Mouse (Mus musculus) kidney, embryonic 14.5 days (tissue): ENCODE measurements around the gene Csf2. TPM values are rescaled to one million over a fixed set of nuclear protein-coding genes. Genes with fewer than 3 reads are reported as not detected.

ENCODE experiments used
- ATAC-seq: fragments of 200-750 bp; cut with Nextera tagmentation; 2 replicates; pipeline ENCODE4 v1.8.0; 2017; ENCODE audit warnings: moderate number of reproducible peaks, mild to moderate bottlenecking, moderate TSS enrichment, moderate library complexity; ENCODE audit not compliant: low FRiP score, low TSS enrichment
- H3K27ac ChIP-seq: fragments of 300-500 bp; sonication (generic); 2 replicates; pipeline ENCODE4 v1.5.1; 2014; ENCODE audit warnings: low read depth, mild to moderate bottlenecking, low read length, moderate library complexity, mixed read lengths
- H3K27me3 ChIP-seq: fragments of 300-500 bp; sonication (generic); 2 replicates; pipeline ENCODE4 v1.6.1; 2014; ENCODE audit warnings: mild to moderate bottlenecking, low read length; ENCODE audit not compliant: control insufficient read depth, insufficient read depth
- H3K36me3 ChIP-seq: fragments of 300-500 bp; sonication (generic); 2 replicates; pipeline ENCODE4 v1.6.1; 2014; ENCODE audit warnings: low read length, mixed read lengths; ENCODE audit not compliant: control insufficient read depth, insufficient read depth
- H3K4me1 ChIP-seq: fragments of 300-500 bp; sonication (generic); 2 replicates; pipeline ENCODE4 v1.6.1; 2014; ENCODE audit warnings: low read length, mixed read lengths; ENCODE audit not compliant: control insufficient read depth, insufficient read depth
- H3K4me2 ChIP-seq: fragments of 300-500 bp; sonication (generic); replicated peaks from 2 replicates; pipeline ENCODE4 v1.6.1; 2014; ENCODE audit warnings: low read depth, mild to moderate bottlenecking, low read length
- H3K4me3 ChIP-seq: fragments of 300-500 bp; sonication (generic); 2 replicates; pipeline ENCODE4 v1.5.1; 2014; ENCODE audit warnings: mild to moderate bottlenecking, low read length
- H3K9ac ChIP-seq: fragments of 300-500 bp; sonication (generic); 2 replicates; pipeline ENCODE4 v1.6.1; 2014; ENCODE audit warnings: low read depth, mild to moderate bottlenecking, low read length, moderate library complexity
- H3K9me3 ChIP-seq: fragments of 300-500 bp; sonication (generic); 2 replicates; pipeline ENCODE4 v1.6.1; 2016; ENCODE audit warnings: low read length; ENCODE audit not compliant: control insufficient read depth
- WGBS: fragments of 180-500 bp; shearing (Covaris S2); extraction: QIAGEN DNeasy Blood & Tissue Kit; methylation state at CpG from one replicate; pipeline ENCODE4 v1.1.7; 2014; 5-methylcytosine and 5-hydroxymethylcytosine counted together
- polyA plus RNA-seq: library from polyadenylated mRNA; unstranded; fragments of >200 nt; fragmentation: Nextera tagmentation; extraction: Ambion mirVana; gene quantifications from 2 replicates; pipeline ENCODE4 v1.2.1, GENCODE M21; 2014

Csf2 gene
- polyA plus RNA-seq, 1 experiment from 2014 or later: not detected

- Histone ChIP-seq H3K9ac (no peak overlapping the region), H3K4me3 (no peak overlapping the region), H3K27me3 (no peaks in the 10 kb centered on the region), H3K4me1 (no peaks in the 10 kb centered on the region), H3K9me3 (no peaks in the 10 kb centered on the region), H3K36me3 (no peaks in the 10 kb centered on the region), H3K27ac (no peak overlapping the region), H3K4me2 (no peak overlapping the region)
- WGBS: 70% methylated on average over 3 of the region's 3 CpGs
- no peak for ATAC-seq
These were observed 47.4 kb downstream of the Csf2 start for GRCm38 (mm10) chr11:54201881-54202685.

GRCm38 (mm10) chr11:54201287-54201773 lies 48.1 kb downstream of the Csf2 start:
- H3K36me3 ChIP-seq: no peaks in the 10 kb centered on the region
- H3K9ac ChIP-seq: no peak overlapping the region
- no peak overlapping the region for H3K4me2 ChIP-seq
- 87% methylated on average over 5 of the region's 5 CpGs for WGBS
- no peak overlapping the region for H3K4me3 ChIP-seq
- H3K27me3 ChIP-seq: no peaks in the 10 kb centered on the region
- H3K9me3 ChIP-seq: no peaks in the 10 kb centered on the region
- ATAC-seq: no peak
- H3K4me1 ChIP-seq: no peaks in the 10 kb centered on the region
- no peak overlapping the region for H3K27ac ChIP-seq

Other genes with a start within 250 kb of the Csf2 start
- gene Slc22a4, start 221.6 kb downstream of the Csf2 start, polyA plus RNA-seq: 0.99 and 1.4 TPM in 2 replicates
- gene Pdlim4, start 180.7 kb downstream of the Csf2 start, polyA plus RNA-seq: 52.1 and 54.6 TPM in 2 replicates
- 19.3 and 25.1 TPM in 2 replicates for gene P4ha2, start 149.6 kb downstream of the Csf2 start, polyA plus RNA-seq
- not detected in 2 replicates for gene Il3, start 17.6 kb upstream of the Csf2 start, polyA plus RNA-seq
- gene Acsl6, start 54.1 kb upstream of the Csf2 start, polyA plus RNA-seq: 0.37 and 1.3 TPM in 2 replicates
- gene Meikin, start 121.0 kb upstream of the Csf2 start, polyA plus RNA-seq: not detected in 2 replicates
- 9.0 and 12.6 TPM in 2 replicates for gene Fnip1, start 188.5 kb upstream of the Csf2 start, polyA plus RNA-seq